9 mouse cellular contexts compared by ENCODE assay signal in the genomic region with DNA sequence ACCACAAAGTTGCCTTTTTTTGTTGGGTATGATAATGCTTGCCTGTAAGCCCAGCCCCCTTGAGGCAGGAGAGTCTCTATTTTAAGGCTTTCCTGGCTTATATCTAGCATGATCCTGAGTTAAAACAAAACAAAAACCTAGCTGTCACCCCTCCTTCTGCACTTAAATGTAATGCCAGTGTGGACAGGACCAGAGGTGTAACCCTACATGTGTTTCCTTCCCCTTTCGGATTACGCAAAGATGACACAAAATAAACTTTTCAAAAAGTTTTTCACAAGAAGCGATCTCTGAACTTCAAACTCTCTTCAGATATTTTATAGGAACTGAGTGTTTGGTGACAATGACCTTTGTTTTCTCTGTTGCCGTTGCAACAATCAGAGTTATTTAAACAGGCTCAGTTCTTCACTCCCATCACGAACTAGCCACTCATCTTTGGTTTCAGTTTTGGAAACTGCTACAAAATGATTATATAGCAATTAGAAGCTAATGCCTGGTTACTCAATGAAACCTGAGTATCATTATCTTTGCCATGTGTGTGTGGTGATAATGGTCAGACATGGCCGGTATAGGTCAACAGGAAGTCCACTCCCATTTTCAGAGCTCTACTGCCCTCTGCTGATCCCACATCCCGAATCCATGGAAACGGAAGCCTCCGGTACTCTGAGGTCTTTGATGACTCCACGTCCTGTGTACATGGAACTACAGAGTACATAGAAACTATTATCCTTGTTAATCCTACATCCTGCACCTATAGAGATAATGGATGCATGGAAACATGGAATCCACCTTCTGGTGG.
DNase-seq lines count a peak whose midpoint lies in the region; ATAC-seq and TF ChIP-seq lines count a peak whose summit lies in the region.
"Had no signal": no experiment of that assay in that cellular context is flagged by ENCODE, and none has a peak within 500 bp of the region (broad histone marks: within the 10 kb centered on the region; RNA-seq: fewer than 3 reads in every experiment).

No protein-coding gene starts in this region.

- peak; percentile 17; the same call in 1 of the 2 replicates for TF ChIP-seq CTCF in G1E (IDR thresholded peaks at IDR 0.05; ENCODE audit: low read depth, low read length)
- peak; percentile 81 for TF ChIP-seq CTCF in layer of hippocampus, adult 2 months (conservative IDR thresholded peaks at IDR 0.05)

- H3K9ac ChIP-seq in lung, embryonic 16.5 days (ENCODE audit: low read length), result no peak overlapping the region

- 56% methylated on average over 10 of the region's 10 CpGs for WGBS in lung, embryonic 16.5 days

- no peak overlapping the region for H3K4me2 ChIP-seq in lung, embryonic 16.5 days (ENCODE audit: low read depth, low read length)

- no peak overlapping the region for H3K27ac ChIP-seq in layer of hippocampus, adult 2 months
- no peak overlapping the region for H3K27ac ChIP-seq in lung, embryonic 16.5 days (ENCODE audit: low read length)

- peak; percentile 57 for ATAC-seq in G1E (ENCODE audit: extremely low read depth, insufficient number of reproducible peaks, low FRiP score, poor library complexity, severe bottlenecking)
- peak; percentile 51; the same call in 1 of the 2 replicates for ATAC-seq in lung, embryonic 16.5 days (ENCODE audit: low read depth)

- H3K36me3 ChIP-seq in G1E (replicated peaks), result no peaks in the 10 kb centered on the region
- no peaks in the 10 kb centered on the region for H3K36me3 ChIP-seq in lung, embryonic 16.5 days (ENCODE audit: control insufficient read depth, insufficient read depth, low read length)

- peak overlapping the region; percentile 40; the same call in 1 of the 2 replicates for H3K4me3 ChIP-seq in G1E (ENCODE audit: low read depth, low read length)
- H3K4me3 ChIP-seq in layer of hippocampus, adult 2 months, result peak overlapping the region; percentile 34
- no peak overlapping the region for H3K4me3 ChIP-seq in lung, embryonic 16.5 days (ENCODE audit: low read length)
- H3K4me3 ChIP-seq: erythroblast, embryonic 14.5 days had no signal

- H3K4me1 ChIP-seq in G1E (ENCODE audit: insufficient read depth, low read depth, low read length), result peaks cover 2% of the 10 kb centered on the region; the same call in 1 of the 2 replicates
- no peaks in the 10 kb centered on the region for H3K4me1 ChIP-seq in lung, embryonic 16.5 days (replicated peaks; ENCODE audit: control insufficient read depth, insufficient read depth, low read length)

- H3K27me3 ChIP-seq in G1E (ENCODE audit: insufficient read depth, low read length), result peaks cover 5% of the 10 kb centered on the region; the same call in 1 of the 2 replicates
- no peaks in the 10 kb centered on the region; the same call in 1 of the 2 replicates for H3K27me3 ChIP-seq in lung, embryonic 16.5 days (ENCODE audit: control insufficient read depth, insufficient read depth, low read depth, low read length)

- peak; percentile 83 for DNase-seq in 416B (ENCODE audit: low read depth)
- DNase-seq in G1E (ENCODE audit: low spot score), result peak; percentile 13
- DNase-seq in cerebellum, postnatal 14 days, result peak; percentile 81 to 86
- DNase-seq in heart, adult 8-10 months (ENCODE audit: low spot score), result peak; percentile 88
- peak; percentile 28 to 52 for DNase-seq in layer of hippocampus, adult 2 months (ENCODE audit: low spot score in 2 of 2)
- peak; percentile 49 to 71 for DNase-seq in right cerebral cortex, postnatal 10 days (ENCODE audit: low spot score in 2 of 2)
- DNase-seq in thymus, postnatal 4 days, result no peak

- no peaks in the 10 kb centered on the region for H3K9me3 ChIP-seq in G1E (replicated peaks)
- no peaks in the 10 kb centered on the region for H3K9me3 ChIP-seq in lung, embryonic 16.5 days (ENCODE audit: control insufficient read depth, low read length)
